Mouse (Mus musculus) left cerebral cortex, adult 11 months (tissue): ENCODE data around the gene Arhgap36.

Experiments
- DNase-seq: peaks from one replicate; pipeline ENCODE4 v3.0.0; 2022; ENCODE audit warnings: low spot score

The Arhgap36 gene

DNA sequence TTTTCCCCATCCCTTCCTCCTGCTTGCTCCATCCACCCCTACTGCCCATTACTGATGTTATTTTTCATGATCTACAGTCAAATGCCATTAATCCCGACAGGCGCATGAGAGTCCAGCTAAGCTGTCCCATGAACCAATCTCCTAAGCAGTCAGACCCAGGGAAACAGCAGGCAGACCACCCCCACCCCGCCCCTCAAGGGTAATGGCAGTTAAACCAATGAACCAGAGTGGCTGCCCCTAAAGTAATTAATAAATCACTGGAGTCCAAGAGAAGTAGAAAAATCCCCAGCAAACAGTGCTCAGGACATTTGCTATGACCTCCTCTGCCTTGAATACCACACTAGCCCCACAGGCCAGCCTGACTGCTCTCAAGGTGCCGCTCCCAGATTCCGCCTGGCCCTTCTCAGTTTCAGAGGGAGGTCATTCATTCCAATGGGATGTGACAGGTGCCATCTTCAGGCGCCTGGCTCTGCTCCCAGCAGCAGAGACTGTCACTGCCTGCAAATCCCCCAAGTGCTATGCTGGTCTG, at the start of gene Arhgap36:
Arhgap36 (plus strand) TSS at position 504 of the 529 bp plus-strand sequence.
- no peak for DNase-seq

DNA sequence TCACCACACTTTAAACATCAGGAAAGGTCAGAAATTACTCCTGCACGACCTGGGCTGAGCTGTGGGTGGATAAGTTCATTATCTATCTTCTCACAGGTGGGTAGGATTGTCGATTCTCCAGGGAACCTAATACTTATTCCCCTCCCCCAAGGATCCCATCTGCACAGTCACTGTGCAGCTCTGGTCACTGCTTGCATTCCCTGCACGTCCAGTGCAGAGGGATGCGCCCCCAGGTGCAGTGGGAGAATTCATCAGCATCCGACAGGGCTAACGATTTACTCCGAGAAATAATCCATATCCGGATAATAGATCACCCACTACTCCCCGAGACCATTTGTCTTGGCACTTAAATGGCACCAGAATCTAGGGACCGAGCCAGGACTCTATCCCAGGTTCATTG, 6.0 kb upstream of the Arhgap36 start:
- DNase-seq = no peak

DNA sequence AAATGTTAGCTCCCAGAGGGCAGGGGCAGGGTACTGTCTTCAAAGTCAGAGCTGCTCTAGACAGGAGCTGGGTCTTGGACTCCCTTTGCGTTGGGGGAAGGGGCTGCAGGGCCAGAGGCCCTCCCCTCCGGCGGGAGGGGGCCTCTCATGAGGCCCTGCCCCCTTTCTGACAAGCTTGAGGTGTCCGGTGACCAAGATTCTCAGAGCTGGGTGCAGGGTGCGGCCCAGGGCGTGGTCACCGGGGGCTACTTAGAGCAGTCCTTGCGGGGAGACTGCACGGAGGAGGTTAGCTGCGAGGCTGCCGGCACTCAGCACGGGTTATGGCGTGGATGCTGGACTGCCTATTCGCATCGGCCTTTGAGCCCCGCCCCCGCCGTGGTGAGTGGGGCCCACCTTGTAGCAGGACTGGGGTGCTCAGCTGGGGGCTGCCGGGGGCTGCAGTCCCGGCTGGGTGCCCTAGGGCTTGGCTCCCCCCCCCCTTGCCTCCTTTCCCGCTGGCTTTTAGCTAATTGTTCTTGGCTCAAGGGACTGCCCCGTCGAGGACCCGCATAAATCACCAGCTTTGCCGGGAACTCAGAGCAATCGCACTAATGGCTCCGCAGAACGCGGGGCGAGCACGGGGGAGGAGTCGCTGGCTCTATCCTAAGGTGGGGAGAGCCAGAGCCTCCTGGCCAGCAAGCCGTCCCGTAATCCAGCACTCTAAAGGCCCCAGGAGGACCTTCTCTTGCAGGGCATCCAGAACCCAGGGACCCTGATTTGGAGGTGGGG, 6.7 kb downstream of the Arhgap36 start:
- DNase-seq = no peak

GRCm38 (mm10) chrX:49479968-49480809, 16.4 kb downstream of the Arhgap36 start:
- DNase-seq = no peak

DNA sequence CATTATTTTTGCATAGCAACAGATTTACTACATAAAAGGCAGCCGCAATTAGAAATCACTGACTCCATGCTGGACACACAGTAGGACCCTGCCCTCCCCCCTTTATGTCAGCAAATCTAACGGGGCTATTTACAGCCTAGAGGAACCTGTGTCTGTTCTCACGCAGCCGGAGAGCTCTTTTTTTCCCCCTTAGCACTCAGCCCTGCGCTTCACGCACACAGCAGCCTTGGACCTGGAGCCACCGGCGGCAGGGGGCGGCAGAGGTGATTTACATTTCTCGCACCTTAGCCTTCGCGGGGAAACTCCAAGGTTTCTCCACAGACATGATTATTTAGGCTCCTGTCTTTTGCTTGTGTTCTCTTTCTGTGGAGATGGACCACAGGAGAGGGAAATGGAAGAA, 17.1 kb downstream of the Arhgap36 start:
- no peak for DNase-seq

DNA sequence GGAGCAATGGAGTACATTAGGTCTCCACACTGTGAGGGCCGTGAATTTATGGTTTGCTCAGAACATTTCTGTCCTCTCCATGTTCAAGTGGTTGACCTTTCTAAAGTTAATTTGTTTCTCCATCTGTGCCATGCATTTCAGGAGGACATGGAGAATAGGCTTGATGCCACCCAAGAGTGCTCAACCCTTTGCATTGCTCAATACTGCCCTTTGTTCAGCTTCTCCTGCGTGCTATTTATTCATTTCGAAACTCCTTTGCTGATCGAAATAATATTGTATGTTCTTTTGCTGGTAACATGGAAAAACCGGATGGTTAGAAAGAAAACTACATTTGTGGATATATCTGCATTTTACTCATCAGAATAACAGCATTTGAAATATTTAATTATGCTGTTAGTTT, 25.4 kb downstream of the Arhgap36 start:
- DNase-seq = no peak

DNA sequence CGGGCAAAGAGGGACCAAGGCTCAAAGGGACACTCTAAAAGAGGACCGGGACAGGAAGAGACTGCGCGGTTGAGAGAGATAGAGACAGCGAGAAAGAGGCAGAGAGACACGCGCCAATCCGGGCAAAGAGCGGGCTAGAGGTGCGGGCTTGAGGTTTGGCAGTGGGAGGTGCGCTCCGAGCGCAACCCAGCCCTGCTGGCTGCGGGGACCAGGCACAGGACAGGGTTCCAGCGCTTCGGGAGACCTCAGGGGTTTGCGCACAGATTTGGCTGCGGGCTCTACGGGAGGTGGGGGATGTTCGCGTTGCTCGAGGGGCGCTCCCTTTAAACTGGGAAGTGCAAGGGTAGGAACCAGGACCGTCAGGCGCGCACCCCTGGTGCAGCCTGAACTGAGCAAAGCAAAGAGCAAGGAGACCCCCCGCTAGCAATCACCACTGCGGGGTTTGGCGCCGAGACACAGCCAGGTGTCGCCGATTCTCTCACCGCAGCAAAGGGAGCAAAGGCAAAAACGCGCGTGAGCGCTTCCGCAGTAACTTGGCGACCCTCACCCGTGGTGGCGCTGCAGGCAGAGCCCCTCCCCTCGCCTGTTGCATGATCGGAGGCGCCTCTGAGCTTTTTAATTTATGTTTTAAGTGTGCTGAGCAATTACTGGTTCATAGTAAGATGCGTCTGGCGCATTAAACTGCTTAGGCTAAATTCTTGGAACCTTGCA, 30.1 kb downstream of the Arhgap36 start:
- DNase-seq = no peak
